Mouse (Mus musculus): Measurements from ENCODE around the gene Pcgf1.

The Pcgf1 gene

DNA sequence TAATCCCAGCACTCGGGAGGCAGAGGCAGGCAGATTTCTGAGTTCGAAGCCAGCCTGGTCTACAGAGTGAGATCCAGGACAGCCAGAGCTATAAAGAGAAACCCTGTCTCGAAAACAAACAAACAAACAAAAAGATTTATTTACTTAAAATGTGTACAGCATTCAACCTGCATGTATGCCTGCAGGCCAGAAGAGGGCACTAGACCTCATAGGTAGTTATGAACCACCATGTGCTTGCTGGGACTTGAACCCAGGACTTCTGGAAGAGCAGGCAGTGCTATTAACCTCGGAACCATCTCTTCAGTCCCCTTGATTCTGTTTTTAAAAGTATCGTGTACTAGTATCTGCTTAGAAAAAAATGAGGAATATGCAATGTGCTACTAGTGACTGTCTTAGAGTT is 49.8 kb downstream of the Pcgf1 start:
- DNase-seq = no peak

Data from lung, adult 18-20 months (tissue).